In the genomic region with DNA sequence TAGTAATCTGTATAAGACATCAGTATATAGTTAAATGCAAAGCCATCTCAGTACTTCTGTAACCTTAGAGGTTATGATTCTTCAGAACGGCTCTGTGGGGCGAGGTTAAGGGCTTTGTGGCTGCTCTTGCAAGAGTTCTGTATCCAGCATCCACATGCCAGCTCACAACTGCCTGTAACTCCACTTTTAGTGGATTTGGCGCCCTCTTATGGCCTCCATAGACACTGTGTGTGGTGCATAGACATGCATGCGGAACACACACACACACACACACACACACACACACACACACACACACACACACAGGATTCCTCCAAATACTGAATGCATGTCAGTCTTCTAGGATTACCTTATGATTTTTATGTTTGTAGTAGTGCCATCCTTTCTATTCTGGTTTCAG, we compare ENCODE assay signal across 10 mouse cellular contexts. TPM values are rescaled to one million over a fixed set of nuclear protein-coding genes. Genes with fewer than 3 reads are reported as not detected.
A peak's percentile ranks its signal among the peaks of the same experiment; 100 is the strongest.
DNase-seq lines count a peak whose midpoint lies in the region; ATAC-seq and TF ChIP-seq lines count a peak whose summit lies in the region.
"Had no signal": no experiment of that assay in that cellular context is flagged by ENCODE, and none has a peak within 500 bp of the region (broad histone marks: within the 10 kb centered on the region; RNA-seq: fewer than 3 reads in every experiment).

No protein-coding gene starts in this region.

- no peaks in the 10 kb centered on the region for H3K9me3 ChIP-seq in lung, embryonic 14.5 days (ENCODE audit: low read depth, low read length)
- no peaks in the 10 kb centered on the region for H3K9me3 ChIP-seq in liver, embryonic 12.5 days (replicated peaks)
- H3K9me3 ChIP-seq: stomach, embryonic 15.5 days had no signal

- WGBS in lung, embryonic 14.5 days: 74% methylated on average over 4 of the region's 4 CpGs
- 65% methylated on average over 4 of the region's 4 CpGs for WGBS in liver, embryonic 12.5 days (ENCODE audit: insufficient replicate concordance)

- peak; percentile 23 to 24 for DNase-seq in cerebellum, adult 18-20 months
- peak; percentile 52 for DNase-seq in lung, embryonic 14.5 days
- no peak for DNase-seq in lung, adult 18-20 months
- peak; percentile 57 for DNase-seq in thymus, postnatal 14 days
- no peak for DNase-seq in layer of hippocampus, adult 11-12 months (ENCODE audit: low spot score)

- H3K4me2 ChIP-seq in lung, embryonic 14.5 days: no peak overlapping the region
- no peak overlapping the region for H3K4me2 ChIP-seq in liver, embryonic 12.5 days
- H3K4me2 ChIP-seq: stomach, embryonic 15.5 days had no signal

- no peak overlapping the region for H3K4me3 ChIP-seq in lung, embryonic 14.5 days (ENCODE audit: low read depth, low read length)
- H3K4me3 ChIP-seq in liver, embryonic 12.5 days: no peak overlapping the region
- H3K4me3 ChIP-seq: stomach, embryonic 15.5 days had no signal

- TF ChIP-seq CTCF in lung, embryonic 14.5 days (IDR thresholded peaks at IDR 0.05; ENCODE audit: low read depth): peak; percentile 41

- no peak overlapping the region for H3K9ac ChIP-seq in lung, embryonic 14.5 days
- no peak overlapping the region for H3K9ac ChIP-seq in liver, embryonic 12.5 days
- H3K9ac ChIP-seq: stomach, embryonic 15.5 days had no signal

- H3K27me3 ChIP-seq in lung, embryonic 14.5 days (ENCODE audit: insufficient read depth, low read length): no peaks in the 10 kb centered on the region
- no peaks in the 10 kb centered on the region for H3K27me3 ChIP-seq in liver, embryonic 12.5 days (replicated peaks)
- H3K27me3 ChIP-seq: stomach, embryonic 15.5 days had no signal

- H3K27ac ChIP-seq in lung, embryonic 14.5 days (ENCODE audit: low read depth): no peak overlapping the region
- H3K27ac ChIP-seq in liver, embryonic 12.5 days: no peak overlapping the region
- H3K27ac ChIP-seq: stomach, embryonic 15.5 days had no signal

- H3K36me3 ChIP-seq in lung, embryonic 14.5 days (ENCODE audit: insufficient read depth): peaks cover 8% of the 10 kb centered on the region; the same call in 1 of the 2 replicates
- peaks cover 59% of the 10 kb centered on the region for H3K36me3 ChIP-seq in liver, embryonic 12.5 days
- H3K36me3 ChIP-seq: stomach, embryonic 15.5 days had no signal

- no peaks in the 10 kb centered on the region for H3K4me1 ChIP-seq in lung, embryonic 14.5 days (ENCODE audit: insufficient read depth)
- peaks cover 39% of the 10 kb centered on the region for H3K4me1 ChIP-seq in liver, embryonic 12.5 days
- H3K4me1 ChIP-seq: stomach, embryonic 15.5 days had no signal

- no peak for ATAC-seq in cerebellum, adult (ENCODE audit: insufficient number of reproducible peaks, low FRiP score, low TSS enrichment)
- no peak for ATAC-seq in lung, embryonic 14.5 days (ENCODE audit: insufficient read depth)
- ATAC-seq in liver, embryonic 12.5 days: peak; percentile 66; the same call in 1 of the 2 replicates
- ATAC-seq in erythroblast, adult 5-6 weeks (replicated peaks; ENCODE audit: low FRiP score, poor library complexity, severe bottlenecking): no peak

RNA-seq across cellular contexts. Expression of a gene that starts 11.0 kb away (rescaled TPM):
- polyA plus RNA-seq in lung, embryonic 14.5 days (2014; fragmentation: Nextera tagmentation; extraction: Ambion mirVana): 6.6 TPM in 2 replicates
- polyA plus RNA-seq in liver, embryonic 12.5 days (2016; fragmentation: Nextera tagmentation; extraction: Ambion mirVana): 9.7 and 11.7 TPM in 2 replicates
- total RNA-seq in erythroblast, adult 5-6 weeks (2015; ENCODE audit: low replicate concordance): 6.7 and 12.3 TPM in 2 replicates
- 6.5 and 8.4 TPM in 2 replicates for total RNA-seq in erythroblast, adult 5-6 weeks (2017; ENCODE audit: low replicate concordance)

RNA-seq across cellular contexts. Expression of a gene that starts 19.0 kb away (rescaled TPM):
- 1.3 and 1.9 TPM in 2 replicates for polyA plus RNA-seq in lung, embryonic 14.5 days (2014; fragmentation: Nextera tagmentation; extraction: Ambion mirVana)
- 6.4 and 6.5 TPM in 2 replicates for polyA plus RNA-seq in liver, embryonic 12.5 days (2016; fragmentation: Nextera tagmentation; extraction: Ambion mirVana)
- total RNA-seq in erythroblast, adult 5-6 weeks (2015; ENCODE audit: low replicate concordance): not detected in 2 replicates
- total RNA-seq in erythroblast, adult 5-6 weeks (2017; ENCODE audit: low replicate concordance): not detected in 2 replicates
- total RNA-seq: heart, postnatal 10 days had no signal

Comparison
In these comparisons a context has a peak if more than half of its experiments do, and no peak if none do; other contexts are left out.
1. DNase-seq: peak in cerebellum, adult 18-20 months (2 of 2), lung, embryonic 14.5 days (single experiment) and thymus, postnatal 14 days (single experiment); none in lung, adult 18-20 months (0 of 2) and layer of hippocampus, adult 11-12 months (single experiment).